Mouse (Mus musculus) cerebellum, adult 9-11 months (tissue): Measurements from ENCODE around the gene Ntng2.

Experiments
- DNase-seq: peaks from one replicate; pipeline ENCODE4 v3.0.0; 2022

The Ntng2 gene

DNA sequence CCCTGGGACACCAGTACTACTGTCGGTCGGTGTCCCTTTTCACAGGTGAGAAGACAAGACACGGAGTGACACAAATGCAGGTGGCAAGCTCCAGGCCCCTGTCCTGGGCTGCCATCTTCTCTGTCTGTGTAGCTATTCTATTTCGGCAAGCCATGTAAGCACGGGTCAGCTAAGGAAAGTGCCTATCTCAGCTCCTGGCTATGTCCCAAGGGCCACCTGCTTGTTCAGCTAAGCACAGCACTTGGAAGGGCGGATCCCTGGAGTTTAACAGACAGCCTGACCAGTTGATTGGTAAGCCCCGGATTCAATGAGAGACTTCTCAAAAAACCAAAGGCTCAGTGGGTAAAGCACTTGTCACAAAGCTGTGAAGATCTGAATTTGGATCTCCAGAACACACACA lies 62.4 kb downstream of the Ntng2 start:
- DNase-seq = no peak

GRCm38 (mm10) chr2:29186209-29186608 lies 66.6 kb downstream of the Ntng2 start:
- DNase-seq = no peak

- DNase-seq = no peak
Measured at GRCm38 (mm10) chr2:29183266-29183924, 69.4 kb downstream of the Ntng2 start.

DNA sequence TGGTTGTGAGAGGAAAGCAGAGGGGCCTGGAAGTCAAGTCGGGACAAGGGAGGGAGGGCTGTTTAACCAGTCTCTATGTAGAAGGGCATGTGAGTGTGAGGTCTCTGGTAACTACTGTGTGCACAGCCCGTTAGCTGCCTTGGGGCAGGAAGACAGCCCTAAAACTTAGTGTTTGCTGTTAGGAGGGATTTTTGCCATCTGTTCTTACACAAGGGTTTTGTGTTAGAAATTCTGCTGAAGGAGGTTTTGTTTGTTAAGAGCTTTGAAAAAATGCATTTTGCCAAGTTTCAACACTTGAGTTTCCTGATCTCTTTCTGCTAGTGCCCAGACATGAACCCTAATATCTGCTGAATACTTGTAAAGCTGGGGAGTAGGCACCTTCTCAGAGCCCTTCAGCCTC lies 71.7 kb downstream of the Ntng2 start:
- DNase-seq = no peak

DNA sequence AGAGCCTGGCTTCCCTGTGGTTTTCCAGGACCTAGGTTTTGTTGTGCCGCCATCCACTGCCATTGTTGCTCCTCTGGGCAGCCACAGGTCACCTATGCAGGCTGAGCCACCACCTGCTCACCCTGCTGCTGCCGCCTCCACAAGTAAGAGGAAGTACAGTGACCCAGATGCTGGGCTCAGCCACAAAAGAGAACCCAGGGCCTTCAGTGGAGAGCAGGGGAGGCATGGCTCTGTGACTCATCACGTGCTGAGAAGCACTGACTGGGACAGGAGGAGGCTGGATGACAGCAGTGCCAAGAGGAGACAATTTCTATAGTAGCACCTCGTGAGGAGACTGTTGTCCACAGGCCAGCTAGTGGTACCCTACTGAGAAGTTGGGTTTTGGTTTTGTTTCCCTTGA lies 73.0 kb downstream of the Ntng2 start:
- no peak for DNase-seq

- DNase-seq = no peak
Measured at GRCm38 (mm10) chr2:29174887-29175286, 77.9 kb downstream of the Ntng2 start.

DNA sequence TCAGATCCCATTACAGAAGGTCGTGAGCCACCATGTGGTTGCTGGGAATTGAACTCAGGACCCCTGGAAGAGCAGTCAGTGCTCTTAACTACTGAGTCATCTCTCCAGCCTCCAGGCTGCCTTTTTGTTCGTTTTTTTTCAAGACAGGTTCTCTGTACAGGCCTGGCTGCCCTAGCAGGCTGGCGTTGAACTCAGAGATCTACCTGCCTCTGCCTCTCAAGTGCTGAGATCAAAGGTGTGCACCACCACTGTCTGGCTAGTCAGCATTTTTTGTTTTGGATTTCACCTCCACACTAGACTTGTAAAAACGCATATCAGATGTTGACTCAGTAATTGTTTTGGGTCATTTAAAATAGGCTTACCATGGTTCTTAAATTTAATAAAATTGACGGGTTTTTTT lies 84.7 kb downstream of the Ntng2 start:
- DNase-seq = no peak

- DNase-seq = no peak
Measured at GRCm38 (mm10) chr2:29151941-29152340, 100.9 kb downstream of the Ntng2 start.
